Mouse (Mus musculus) hindbrain, embryonic 15.5 days (tissue): ENCODE data around the gene Wdr43. TPM values are rescaled to one million over a fixed set of nuclear protein-coding genes. Genes with fewer than 3 reads are reported as not detected.
A peak's percentile ranks its signal among the peaks of the same experiment; 100 is the strongest.

Source experiments
- ATAC-seq: fragments of 200-750 bp; cut with Nextera tagmentation; 2 replicates; pipeline ENCODE4 v1.8.0; 2017; ENCODE audit warnings: low read depth, moderate number of reproducible peaks, moderate TSS enrichment; ENCODE audit not compliant: low FRiP score
- H3K27ac ChIP-seq: fragments of 300-500 bp; sonication (generic); replicated peaks from 2 replicates; pipeline ENCODE4 v1.5.1; 2015; ENCODE audit warnings: mild to moderate bottlenecking, inconsistent platforms
- H3K27me3 ChIP-seq: fragments of 300-500 bp; sonication (generic); 2 replicates; pipeline ENCODE4 v1.6.1; 2015; ENCODE audit warnings: control low read depth, inconsistent platforms
- H3K36me3 ChIP-seq: fragments of 300-500 bp; sonication (generic); 2 replicates; pipeline ENCODE4 v1.6.1; 2015; ENCODE audit warnings: control low read depth, inconsistent platforms
- H3K4me1 ChIP-seq: fragments of 300-500 bp; sonication (generic); replicated peaks from 2 replicates; pipeline ENCODE4 v1.6.1; 2015; ENCODE audit warnings: control low read depth, inconsistent platforms
- H3K4me2 ChIP-seq: fragments of 300-500 bp; sonication (generic); 2 replicates; pipeline ENCODE4 v1.6.1; 2015; ENCODE audit warnings: moderate library complexity, mild to moderate bottlenecking, inconsistent platforms
- H3K4me3 ChIP-seq: fragments of 300-500 bp; sonication (generic); 2 replicates; pipeline ENCODE4 v1.5.1; 2015; ENCODE audit warnings: mild to moderate bottlenecking, inconsistent platforms
- H3K9ac ChIP-seq: fragments of 300-500 bp; sonication (generic); 2 replicates; pipeline ENCODE4 v1.6.1; 2015; ENCODE audit warnings: inconsistent platforms
- H3K9me3 ChIP-seq: fragments of 300-500 bp; sonication (generic); 2 replicates; pipeline ENCODE4 v1.6.1; 2016; ENCODE audit warnings: control low read depth, inconsistent platforms
- WGBS: fragments of 180-500 bp; shearing (Covaris S2); methylation state at CpG from one replicate; pipeline ENCODE4 v1.1.7; 2015; 5-methylcytosine and 5-hydroxymethylcytosine counted together
- polyA plus RNA-seq: library from polyadenylated mRNA; unstranded; fragments of >200 nt; fragmentation: Nextera tagmentation; extraction: Ambion mirVana; gene quantifications from 2 replicates; pipeline ENCODE4 v1.2.1, GENCODE M21; 2015

Wdr43 gene
- polyA plus RNA-seq, result 43.2 and 45.4 TPM in 2 replicates

GRCm38 (mm10) chr17:71615638-71616318 lies at the start of gene Wdr43:
TSS of gene Wdr43 (plus strand) at chr17:71615895.
- H3K9ac ChIP-seq, result peak within 1 kb of the TSS; percentile 88
- 6% methylated on average over 35 of the region's 40 CpGs for WGBS

DNA sequence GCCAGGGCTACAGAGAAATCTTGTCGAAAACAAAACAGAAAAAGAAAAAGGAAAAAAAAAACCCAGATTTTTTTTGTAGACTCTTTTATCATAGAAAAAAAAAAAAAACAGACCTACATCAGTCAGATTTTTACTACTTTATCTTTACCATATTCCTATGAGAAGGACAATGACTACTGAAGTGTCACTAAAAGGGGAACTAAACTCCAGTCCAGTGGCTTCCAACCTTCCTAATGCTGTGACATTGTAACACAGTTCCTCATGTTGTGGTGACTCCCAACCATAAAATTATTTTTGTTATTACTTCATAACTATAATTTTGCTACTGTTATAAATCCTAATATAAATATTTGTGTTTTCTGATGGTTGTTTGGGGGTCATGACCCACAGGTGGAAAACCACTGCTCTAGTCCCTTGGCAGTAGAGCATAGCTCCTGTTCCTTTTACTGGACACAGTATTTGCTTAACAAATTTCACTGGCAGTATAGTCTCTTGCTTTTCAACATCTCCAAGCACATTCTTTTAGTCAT lies 36.5 kb upstream of the Wdr43 start:
- 94% methylated on average over 1 of the region's 1 CpGs for WGBS
- Histone ChIP-seq H3K9me3 (no peaks in the 10 kb centered on the region), H3K27me3 (no peaks in the 10 kb centered on the region), H3K4me2 (no peak overlapping the region), H3K4me3 (no peak overlapping the region), H3K9ac (no peak overlapping the region), H3K27ac (no peak overlapping the region), H3K4me1 (no peaks in the 10 kb centered on the region), H3K36me3 (no peaks in the 10 kb centered on the region)
- ATAC-seq, result no peak

More at GRCm38 (mm10) chr17:71615638-71616318, at the start of gene Wdr43:
- peak within 1 kb of the TSS; percentile 99 for H3K4me3 ChIP-seq
- peak within 1 kb of the TSS; percentile 66 for H3K4me2 ChIP-seq
- no peaks in the 10 kb centered on the region for H3K27me3 ChIP-seq
- H3K4me1 ChIP-seq, result peaks cover 24% of the 10 kb centered on the region
- peaks cover 7% of the 10 kb centered on the region; the same call in 1 of the 2 replicates for H3K36me3 ChIP-seq
- no peaks in the 10 kb centered on the region for H3K9me3 ChIP-seq
- H3K27ac ChIP-seq, result peak within 1 kb of the TSS; percentile 70
- peak; percentile 99 for ATAC-seq

GRCm38 (mm10) chr17:71597881-71598658 lies 17.6 kb upstream of the Wdr43 start:
- ATAC-seq, result peak; percentile 79
- Histone ChIP-seq H3K4me1 (peaks cover 34% of the 10 kb centered on the region), H3K36me3 (no peaks in the 10 kb centered on the region), H3K9me3 (no peaks in the 10 kb centered on the region), H3K27me3 (no peaks in the 10 kb centered on the region), H3K27ac (peak overlapping the region; percentile 82), H3K4me3 (peak overlapping the region; percentile 54), H3K4me2 (peak overlapping the region; percentile 85), H3K9ac (peak overlapping the region; percentile 57)
- under 1% methylated on average over 48 of the region's 48 CpGs for WGBS

DNA sequence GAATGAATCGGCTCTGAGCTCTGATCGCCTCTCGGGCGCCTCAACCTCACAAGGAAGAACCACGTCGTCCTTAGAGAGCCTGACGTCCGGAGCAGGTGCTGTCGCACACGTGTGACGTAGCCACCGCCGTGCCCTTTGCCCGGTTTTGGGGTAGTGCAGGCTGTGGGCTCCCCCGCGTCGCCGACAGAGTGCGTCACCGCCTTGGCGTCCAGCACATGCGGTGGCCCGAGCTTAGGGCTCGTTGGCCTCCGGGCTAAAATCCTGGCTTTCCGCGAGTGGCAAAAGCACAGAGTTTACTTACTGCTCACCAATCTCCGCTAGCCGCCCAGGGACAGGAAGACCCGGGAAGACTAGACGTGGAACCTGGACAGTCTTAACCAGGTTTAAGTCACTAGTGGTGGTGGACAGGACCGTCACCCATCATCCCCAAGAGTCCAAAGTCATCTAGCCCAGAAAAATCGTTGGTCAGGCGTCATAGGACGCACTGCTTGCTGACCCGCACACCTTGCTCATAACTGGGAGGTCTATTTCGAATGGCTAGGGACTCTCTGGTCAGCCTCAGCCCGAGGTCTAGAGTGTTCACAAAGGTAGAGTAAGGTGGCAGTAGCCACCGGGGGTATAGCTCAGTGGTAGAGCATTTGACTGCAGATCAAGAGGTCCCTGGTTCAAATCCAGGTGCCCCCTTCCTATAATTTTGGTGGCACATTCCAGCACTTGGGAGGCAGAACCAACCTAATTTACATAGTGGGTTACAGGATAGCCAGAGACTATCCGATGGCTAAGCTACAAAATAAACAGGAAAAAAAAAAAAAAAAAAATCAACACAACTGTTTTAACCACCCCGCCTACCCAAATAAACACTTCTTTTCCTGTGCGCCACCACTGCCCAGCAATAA lies 16.8 kb upstream of the Wdr43 start:
- H3K27ac ChIP-seq, result peak overlapping the region; percentile 82
- peak overlapping the region; percentile 54 for H3K4me3 ChIP-seq
- H3K4me1 ChIP-seq, result peaks cover 34% of the 10 kb centered on the region
- no peaks in the 10 kb centered on the region for H3K36me3 ChIP-seq
- peak overlapping the region; percentile 85 for H3K4me2 ChIP-seq
- H3K27me3 ChIP-seq, result no peaks in the 10 kb centered on the region
- 6% methylated on average over 42 of the region's 42 CpGs for WGBS
- H3K9me3 ChIP-seq, result no peaks in the 10 kb centered on the region
- peak; percentile 97 for ATAC-seq
- H3K9ac ChIP-seq, result peak overlapping the region; percentile 57

- H3K9me3 ChIP-seq, result no peaks in the 10 kb centered on the region
- peak; percentile 91 for ATAC-seq
- H3K27me3 ChIP-seq, result no peaks in the 10 kb centered on the region
- peak overlapping the region; percentile 88 for H3K9ac ChIP-seq
- WGBS, result under 1% methylated on average over 52 of the region's 73 CpGs
- peak overlapping the region; percentile 66 for H3K4me2 ChIP-seq
- peaks cover 24% of the 10 kb centered on the region for H3K4me1 ChIP-seq
- H3K27ac ChIP-seq, result peak overlapping the region; percentile 70
- H3K36me3 ChIP-seq, result peaks cover 7% of the 10 kb centered on the region; the same call in 1 of the 2 replicates
- peak overlapping the region; percentile 99 for H3K4me3 ChIP-seq
Measured at GRCm38 (mm10) chr17:71616319-71617032, 781 bp downstream of the Wdr43 start.

- Histone ChIP-seq H3K4me2 (peak overlapping the region; percentile 66), H3K9ac (peak overlapping the region; percentile 88), H3K36me3 (peaks cover 7% of the 10 kb centered on the region; the same call in 1 of the 2 replicates), H3K9me3 (no peaks in the 10 kb centered on the region), H3K27me3 (no peaks in the 10 kb centered on the region), H3K4me3 (peak overlapping the region; percentile 99), H3K27ac (no peak overlapping the region), H3K4me1 (peaks cover 24% of the 10 kb centered on the region)
- ATAC-seq, result no peak
- WGBS, result under 1% methylated on average over 10 of the region's 10 CpGs
Measured at GRCm38 (mm10) chr17:71617033-71617362, 1.3 kb downstream of the Wdr43 start.

- Histone ChIP-seq H3K9ac (no peak overlapping the region), H3K9me3 (no peaks in the 10 kb centered on the region), H3K36me3 (peaks cover 7% of the 10 kb centered on the region; the same call in 1 of the 2 replicates), H3K27ac (no peak overlapping the region), H3K4me3 (peak overlapping the region; percentile 99; the same call in 1 of the 2 replicates), H3K4me1 (peaks cover 24% of the 10 kb centered on the region), H3K4me2 (peak overlapping the region; percentile 66), H3K27me3 (no peaks in the 10 kb centered on the region)
- no peak for ATAC-seq
- 82% methylated on average over 4 of the region's 4 CpGs for WGBS
Measured at GRCm38 (mm10) chr17:71617974-71618373, 2.3 kb downstream of the Wdr43 start.

DNA sequence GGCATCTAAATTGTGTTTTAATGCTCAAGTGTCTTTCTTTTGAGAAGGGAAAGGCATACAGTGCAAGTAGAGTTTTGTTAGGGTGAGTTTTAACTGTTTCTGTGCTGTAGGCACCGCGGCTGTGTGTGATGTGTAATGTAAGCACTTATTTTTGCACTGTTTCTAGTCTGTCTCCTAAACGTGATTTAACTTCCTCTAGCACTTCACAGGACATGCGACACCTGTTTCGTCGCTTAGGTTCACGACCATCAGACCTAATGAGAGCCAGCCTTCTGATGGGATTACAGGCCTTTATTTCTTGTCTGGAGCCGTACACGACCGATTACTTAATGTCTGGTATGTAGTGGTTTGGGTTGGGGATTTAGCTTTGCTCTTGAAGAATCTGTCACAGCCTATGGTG lies 16.1 kb downstream of the Wdr43 start:
- Histone ChIP-seq H3K36me3 (peaks cover 62% of the 10 kb centered on the region), H3K27me3 (no peaks in the 10 kb centered on the region), H3K4me3 (no peak overlapping the region), H3K4me1 (no peaks in the 10 kb centered on the region), H3K9me3 (no peaks in the 10 kb centered on the region), H3K4me2 (no peak overlapping the region), H3K27ac (no peak overlapping the region), H3K9ac (no peak overlapping the region)
- WGBS, result 93% methylated on average over 10 of the region's 10 CpGs
- ATAC-seq, result no peak

DNA sequence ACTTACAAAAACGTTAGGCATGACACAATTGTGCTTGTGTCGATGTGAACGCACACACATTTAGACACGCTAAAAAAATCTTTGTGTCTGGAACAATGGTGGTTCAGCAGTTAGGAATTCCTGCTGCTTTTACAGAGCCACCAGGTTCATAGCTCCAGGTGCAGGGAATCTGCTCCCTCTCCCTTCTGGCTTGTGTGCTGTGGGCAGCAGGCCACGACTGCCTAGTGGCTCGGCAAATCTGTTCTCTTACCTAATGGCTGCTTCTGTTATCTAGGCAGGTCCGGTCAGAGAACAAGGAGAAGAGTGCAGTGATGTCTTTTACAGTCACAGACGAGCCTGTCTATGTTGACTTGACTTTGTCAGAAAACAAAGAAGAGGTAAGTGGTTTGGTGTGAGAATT lies 17.7 kb downstream of the Wdr43 start:
- no peaks in the 10 kb centered on the region for H3K27me3 ChIP-seq
- 84% methylated on average over 8 of the region's 8 CpGs for WGBS
- H3K36me3 ChIP-seq, result peaks cover 59% of the 10 kb centered on the region

DNA sequence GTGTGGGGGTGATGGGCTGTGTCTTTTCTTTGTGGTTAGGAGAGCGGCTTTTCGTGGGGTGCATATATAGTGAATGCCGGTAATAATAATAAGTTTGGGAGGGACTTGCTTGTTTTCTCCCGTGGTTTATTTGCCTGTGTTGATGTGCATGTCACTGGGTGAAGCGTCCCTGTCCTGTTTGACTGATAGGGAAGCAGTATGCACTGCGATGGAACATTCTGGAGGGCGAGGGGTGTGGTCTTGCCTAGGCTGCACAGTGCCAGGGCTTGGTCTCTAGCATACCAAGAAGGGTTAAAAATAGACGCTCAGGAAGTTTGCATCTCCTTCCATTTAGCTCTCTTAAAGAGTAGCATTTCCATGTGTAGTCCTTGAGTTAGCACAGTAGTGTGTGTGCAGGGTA lies 21.1 kb downstream of the Wdr43 start:
- 96% methylated on average over 8 of the region's 8 CpGs for WGBS
- Histone ChIP-seq H3K4me2 (no peak overlapping the region), H3K27ac (no peak overlapping the region), H3K9ac (no peak overlapping the region), H3K9me3 (no peaks in the 10 kb centered on the region), H3K4me1 (no peaks in the 10 kb centered on the region), H3K4me3 (no peak overlapping the region), H3K36me3 (peaks cover 70% of the 10 kb centered on the region), H3K27me3 (no peaks in the 10 kb centered on the region)
- ATAC-seq, result no peak

More for the DNA sequence above, 17.7 kb downstream of the Wdr43 start:
- H3K9me3 ChIP-seq, result no peaks in the 10 kb centered on the region
- no peak overlapping the region for H3K4me2 ChIP-seq
- no peak overlapping the region for H3K4me3 ChIP-seq
- ATAC-seq, result no peak
- H3K9ac ChIP-seq, result no peak overlapping the region
- no peak overlapping the region for H3K27ac ChIP-seq
- H3K4me1 ChIP-seq, result no peaks in the 10 kb centered on the region

GRCm38 (mm10) chr17:71637750-71638265 lies 22.1 kb downstream of the Wdr43 start:
- peaks cover 75% of the 10 kb centered on the region for H3K36me3 ChIP-seq
- no peaks in the 10 kb centered on the region for H3K27me3 ChIP-seq
- no peaks in the 10 kb centered on the region for H3K4me1 ChIP-seq
- H3K9me3 ChIP-seq, result no peaks in the 10 kb centered on the region
- no peak overlapping the region for H3K4me2 ChIP-seq
- no peak overlapping the region for H3K9ac ChIP-seq
- H3K27ac ChIP-seq, result no peak overlapping the region
- ATAC-seq, result no peak
- H3K4me3 ChIP-seq, result no peak overlapping the region
- WGBS, result 88% methylated on average over 4 of the region's 4 CpGs
